Mouse (Mus musculus) c-Kit-positive CD71-positive TER-119-positive erythroid progenitor cells, embryonic 14.5 days (primary cell): ENCODE data around the gene S100a5.

Source experiments
- DNase-seq: peaks from one replicate; pipeline ENCODE4 v3.0.0-alpha.2; 2013; ENCODE audit warnings: low spot score

Gene S100a5

GRCm38 (mm10) chr3:90608223-90608622 lies at the start of gene S100a5:
Gene S100a5, plus strand, starts transcription at chr3:90608523.
- DNase-seq: no peak

- DNase-seq: no peak
Observed at GRCm38 (mm10) chr3:90560008-90560628, 48.2 kb upstream of the S100a5 start, which contains the start of gene S100a3. Gene S100a3, plus strand, starts transcription at chr3:90560578.

GRCm38 (mm10) chr3:90574691-90575090 lies 33.6 kb upstream of the S100a5 start:
- DNase-seq: no peak

GRCm38 (mm10) chr3:90575320-90575719 lies 33.0 kb upstream of the S100a5 start:
- DNase-seq: no peak

- no peak for DNase-seq
Observed at GRCm38 (mm10) chr3:90576351-90577001, 31.8 kb upstream of the S100a5 start.

GRCm38 (mm10) chr3:90579433-90579832 lies 28.9 kb upstream of the S100a5 start:
- no peak for DNase-seq

GRCm38 (mm10) chr3:90581141-90581540 lies 27.2 kb upstream of the S100a5 start:
- no peak for DNase-seq

- DNase-seq: no peak
Observed at GRCm38 (mm10) chr3:90582156-90582555, 26.2 kb upstream of the S100a5 start.

- DNase-seq: no peak
Observed at GRCm38 (mm10) chr3:90582556-90582955, 25.8 kb upstream of the S100a5 start.

- DNase-seq: no peak
Observed at GRCm38 (mm10) chr3:90583893-90584292, 24.4 kb upstream of the S100a5 start.

GRCm38 (mm10) chr3:90585595-90585994 lies 22.7 kb upstream of the S100a5 start:
- DNase-seq: peak; percentile 50

- DNase-seq: no peak
Observed at GRCm38 (mm10) chr3:90586016-90586643, 22.2 kb upstream of the S100a5 start.

GRCm38 (mm10) chr3:90586906-90587305 lies 21.4 kb upstream of the S100a5 start:
- no peak for DNase-seq

- no peak for DNase-seq
Observed at GRCm38 (mm10) chr3:90587361-90588101, 20.8 kb upstream of the S100a5 start.

GRCm38 (mm10) chr3:90589390-90589789 lies 18.9 kb upstream of the S100a5 start:
- DNase-seq: no peak

GRCm38 (mm10) chr3:90589947-90590346 lies 18.4 kb upstream of the S100a5 start, which contains the start of gene S100a2:
Gene S100a2, plus strand, starts transcription at chr3:90590247.
- DNase-seq: no peak

- no peak for DNase-seq
Observed at GRCm38 (mm10) chr3:90594466-90594865, 13.9 kb upstream of the S100a5 start.

GRCm38 (mm10) chr3:90595556-90595955 lies 12.8 kb upstream of the S100a5 start:
- DNase-seq: no peak

GRCm38 (mm10) chr3:90596810-90597209 lies 11.5 kb upstream of the S100a5 start:
- DNase-seq: no peak

- no peak for DNase-seq
Observed at GRCm38 (mm10) chr3:90597736-90598135, 10.6 kb upstream of the S100a5 start.

- DNase-seq: no peak
Observed at GRCm38 (mm10) chr3:90598212-90598611, 10.1 kb upstream of the S100a5 start.

- no peak for DNase-seq
Observed at GRCm38 (mm10) chr3:90599401-90599800, 8.9 kb upstream of the S100a5 start.

GRCm38 (mm10) chr3:90600036-90600435 lies 8.3 kb upstream of the S100a5 start:
- DNase-seq: no peak
